Mouse (Mus musculus) spleen, postnatal 36 days (tissue): ENCODE measurements around the gene Arhgef1.
"Not testable (repeated sequence)": the region's sequence is repeated elsewhere in the genome, so short reads cannot be mapped to it uniquely, and the experiment has no call there.

Source experiments
- DNase-seq, 2 experiments: peaks; one replicate each; pipeline ENCODE4 v3.0.0; 2022; ENCODE audit warnings: low spot score in 2 of 2, mixed read lengths in 1 of 2

Arhgef1 gene

GRCm38 (mm10) chr7:24890281-24891216 lies 12.2 kb upstream of the Arhgef1 start:
- peak; percentile 75 for DNase-seq

GRCm38 (mm10) chr7:24891241-24892124 lies 11.2 kb upstream of the Arhgef1 start:
- DNase-seq: no peak

- DNase-seq: no peak
Measured at GRCm38 (mm10) chr7:24892125-24892583, 10.6 kb upstream of the Arhgef1 start.

- not testable (repeated sequence) for DNase-seq
Measured at GRCm38 (mm10) chr7:24895749-24896148, 7.0 kb upstream of the Arhgef1 start.

- peak; percentile 77 to 78 for DNase-seq
Measured at GRCm38 (mm10) chr7:24896269-24896668, 6.4 kb upstream of the Arhgef1 start.

GRCm38 (mm10) chr7:24897224-24897623 lies 5.5 kb upstream of the Arhgef1 start, which contains the start of gene Cd79a:
TSS of gene Cd79a (plus strand) at chr7:24897381.
- DNase-seq: peak; percentile 94 to 95

GRCm38 (mm10) chr7:24897959-24898358 lies 4.8 kb upstream of the Arhgef1 start:
- DNase-seq: no peak

- peak; percentile 46 to 52 for DNase-seq
Measured at GRCm38 (mm10) chr7:24901114-24901513, 1.6 kb upstream of the Arhgef1 start.

- peak; percentile 79 to 85 for DNase-seq
Measured at GRCm38 (mm10) chr7:24901842-24902241, 870 bp upstream of the Arhgef1 start.

GRCm38 (mm10) chr7:24902264-24902629 lies 465 bp upstream of the Arhgef1 start:
- DNase-seq: no peak

- no peak for DNase-seq
Measured at GRCm38 (mm10) chr7:24903444-24903825, 723 bp downstream of the Arhgef1 start.

GRCm38 (mm10) chr7:24904070-24904483 lies 1.4 kb downstream of the Arhgef1 start:
- peak; percentile 99 for DNase-seq

- peak; percentile 77 to 83 for DNase-seq
Measured at GRCm38 (mm10) chr7:24904936-24905335, 2.2 kb downstream of the Arhgef1 start.

- no peak for DNase-seq
Measured at GRCm38 (mm10) chr7:24906551-24906950, 3.8 kb downstream of the Arhgef1 start.

- DNase-seq: peak; percentile 82 to 83
Measured at GRCm38 (mm10) chr7:24907211-24907748, 4.6 kb downstream of the Arhgef1 start.

- no peak for DNase-seq
Measured at GRCm38 (mm10) chr7:24912480-24912879, 9.8 kb downstream of the Arhgef1 start.

GRCm38 (mm10) chr7:24918763-24919323 lies 16.1 kb downstream of the Arhgef1 start:
- DNase-seq: no peak

GRCm38 (mm10) chr7:24919728-24920127 lies 17.0 kb downstream of the Arhgef1 start:
- DNase-seq: no peak

- DNase-seq: no peak
Measured at GRCm38 (mm10) chr7:24930475-24930874, 27.8 kb downstream of the Arhgef1 start.

GRCm38 (mm10) chr7:24931651-24932050 lies 28.9 kb downstream of the Arhgef1 start:
- DNase-seq: no peak

- no peak for DNase-seq
Measured at GRCm38 (mm10) chr7:24943641-24944040, 40.9 kb downstream of the Arhgef1 start.
